Mouse (Mus musculus): Measurements from ENCODE around the gene Nav3. TPM values are rescaled to one million over a fixed set of nuclear protein-coding genes. Genes with fewer than 3 reads are reported as not detected.

Nav3 gene
- polyA plus RNA-seq, 1 experiment from 2014 or later: 1.0 TPM

- 32% methylated on average over 4 of the region's 4 CpGs for WGBS
- no peaks in the 10 kb centered on the region for H3K4me1 ChIP-seq
- H3K27ac ChIP-seq: no peak overlapping the region
- H3K27me3 ChIP-seq (ENCODE audit: poor library complexity, severe bottlenecking): no peaks in the 10 kb centered on the region
- no peaks in the 10 kb centered on the region for H3K36me3 ChIP-seq (replicated peaks)
- H3K9me3 ChIP-seq: no peaks in the 10 kb centered on the region
- H3K4me3 ChIP-seq: no peak overlapping the region
- no peak for DNase-seq (ENCODE audit: extremely low spot score, low spot score)
These were observed 591.3 kb downstream of the Nav3 start for GRCm38 (mm10) chr10:109864708-109865107.

GRCm38 (mm10) chr10:109861275-109861674 lies 594.7 kb downstream of the Nav3 start:
- no peaks in the 10 kb centered on the region for H3K4me1 ChIP-seq
- WGBS: 78% methylated on average over 2 of the region's 2 CpGs
- no peak for DNase-seq (ENCODE audit: extremely low spot score, low spot score)
- H3K9me3 ChIP-seq: no peaks in the 10 kb centered on the region
- no peak overlapping the region for H3K4me3 ChIP-seq
- no peaks in the 10 kb centered on the region for H3K27me3 ChIP-seq (ENCODE audit: poor library complexity, severe bottlenecking)
- no peak overlapping the region for H3K27ac ChIP-seq
- H3K36me3 ChIP-seq (replicated peaks): no peaks in the 10 kb centered on the region

- WGBS: 86% methylated on average over 2 of the region's 2 CpGs
- Histone ChIP-seq H3K4me3 (no peak overlapping the region), H3K27ac (no peak overlapping the region), H3K4me1 (no peaks in the 10 kb centered on the region), H3K27me3 (ENCODE audit: poor library complexity, severe bottlenecking) (no peaks in the 10 kb centered on the region), H3K9me3 (no peaks in the 10 kb centered on the region), H3K36me3 (replicated peaks) (no peaks in the 10 kb centered on the region)
- DNase-seq (ENCODE audit: extremely low spot score, low spot score): no peak
These were observed 597.4 kb downstream of the Nav3 start for GRCm38 (mm10) chr10:109858568-109858967.

- no peaks in the 10 kb centered on the region for H3K27me3 ChIP-seq (ENCODE audit: poor library complexity, severe bottlenecking)
- no peak overlapping the region for H3K27ac ChIP-seq
- WGBS: 49% methylated on average over 7 of the region's 7 CpGs
- no peaks in the 10 kb centered on the region for H3K4me1 ChIP-seq
- no peaks in the 10 kb centered on the region for H3K36me3 ChIP-seq (replicated peaks)
- H3K9me3 ChIP-seq: no peaks in the 10 kb centered on the region
- no peak overlapping the region for H3K4me3 ChIP-seq
- DNase-seq (ENCODE audit: extremely low spot score, low spot score): no peak
These were observed 603.6 kb downstream of the Nav3 start for GRCm38 (mm10) chr10:109852392-109852791.

- WGBS: 87% methylated on average over 4 of the region's 4 CpGs
- no peaks in the 10 kb centered on the region for H3K27me3 ChIP-seq (ENCODE audit: poor library complexity, severe bottlenecking)
- no peaks in the 10 kb centered on the region for H3K36me3 ChIP-seq (replicated peaks)
- H3K9me3 ChIP-seq: no peaks in the 10 kb centered on the region
- no peaks in the 10 kb centered on the region for H3K4me1 ChIP-seq
- no peak overlapping the region for H3K4me3 ChIP-seq
- DNase-seq (ENCODE audit: extremely low spot score, low spot score): no peak
- no peak overlapping the region for H3K27ac ChIP-seq
These were observed 608.4 kb downstream of the Nav3 start for GRCm38 (mm10) chr10:109847631-109848030.

GRCm38 (mm10) chr10:109843661-109844060 lies 612.3 kb downstream of the Nav3 start:
- H3K27ac ChIP-seq: no peak overlapping the region
- H3K27me3 ChIP-seq (ENCODE audit: poor library complexity, severe bottlenecking): no peaks in the 10 kb centered on the region
- WGBS: 89% methylated on average over 4 of the region's 4 CpGs
- H3K4me3 ChIP-seq: no peak overlapping the region
- no peaks in the 10 kb centered on the region for H3K4me1 ChIP-seq
- no peaks in the 10 kb centered on the region for H3K36me3 ChIP-seq (replicated peaks)
- DNase-seq (ENCODE audit: extremely low spot score, low spot score): no peak
- no peaks in the 10 kb centered on the region for H3K9me3 ChIP-seq

GRCm38 (mm10) chr10:109832768-109833291 lies 623.2 kb downstream of the Nav3 start:
- peak overlapping the region; percentile 44; the same call in 1 of the 2 replicates for H3K27ac ChIP-seq
- H3K36me3 ChIP-seq (replicated peaks): no peaks in the 10 kb centered on the region
- peak; percentile 26 for DNase-seq (ENCODE audit: extremely low spot score, low spot score)
- H3K4me1 ChIP-seq: peaks cover 31% of the 10 kb centered on the region
- peak overlapping the region; percentile 50 for H3K4me3 ChIP-seq
- H3K9me3 ChIP-seq: no peaks in the 10 kb centered on the region
- peaks cover 23% of the 10 kb centered on the region for H3K27me3 ChIP-seq (ENCODE audit: poor library complexity, severe bottlenecking)
- 18% methylated on average over 18 of the region's 18 CpGs for WGBS

GRCm38 (mm10) chr10:109806782-109807493 lies 649.1 kb downstream of the Nav3 start:
- no peaks in the 10 kb centered on the region for H3K27me3 ChIP-seq (ENCODE audit: poor library complexity, severe bottlenecking)
- H3K4me3 ChIP-seq: no peak overlapping the region
- WGBS: 81% methylated on average over 5 of the region's 5 CpGs
- DNase-seq (ENCODE audit: extremely low spot score, low spot score): no peak
- H3K9me3 ChIP-seq: no peaks in the 10 kb centered on the region
- H3K4me1 ChIP-seq: peaks cover 16% of the 10 kb centered on the region
- H3K36me3 ChIP-seq (replicated peaks): no peaks in the 10 kb centered on the region
- no peak overlapping the region for H3K27ac ChIP-seq

- no peak for DNase-seq (ENCODE audit: extremely low spot score, low spot score)
- Histone ChIP-seq H3K4me1 (peaks cover 16% of the 10 kb centered on the region), H3K9me3 (no peaks in the 10 kb centered on the region), H3K27me3 (ENCODE audit: poor library complexity, severe bottlenecking) (no peaks in the 10 kb centered on the region), H3K4me3 (no peak overlapping the region), H3K27ac (no peak overlapping the region), H3K36me3 (replicated peaks) (no peaks in the 10 kb centered on the region)
These were observed 652.6 kb downstream of the Nav3 start for GRCm38 (mm10) chr10:109803441-109803840.

GRCm38 (mm10) chr10:109802236-109802635 lies 653.8 kb downstream of the Nav3 start:
- H3K27ac ChIP-seq: no peak overlapping the region
- no peak for DNase-seq (ENCODE audit: extremely low spot score, low spot score)
- H3K36me3 ChIP-seq (replicated peaks): no peaks in the 10 kb centered on the region
- no peak overlapping the region for H3K4me3 ChIP-seq
- no peaks in the 10 kb centered on the region for H3K27me3 ChIP-seq (ENCODE audit: poor library complexity, severe bottlenecking)
- no peaks in the 10 kb centered on the region for H3K9me3 ChIP-seq
- 50% methylated on average over 1 of the region's 1 CpGs for WGBS
- peaks cover 16% of the 10 kb centered on the region for H3K4me1 ChIP-seq

- 88% methylated on average over 6 of the region's 6 CpGs for WGBS
- H3K4me1 ChIP-seq: peaks cover 16% of the 10 kb centered on the region
- no peak for DNase-seq (ENCODE audit: extremely low spot score, low spot score)
- no peak overlapping the region for H3K4me3 ChIP-seq
- H3K27me3 ChIP-seq (ENCODE audit: poor library complexity, severe bottlenecking): no peaks in the 10 kb centered on the region
- H3K36me3 ChIP-seq (replicated peaks): no peaks in the 10 kb centered on the region
- no peaks in the 10 kb centered on the region for H3K9me3 ChIP-seq
- no peak overlapping the region for H3K27ac ChIP-seq
These were observed 656.8 kb downstream of the Nav3 start for GRCm38 (mm10) chr10:109799246-109799645.

- no peaks in the 10 kb centered on the region for H3K9me3 ChIP-seq
- no peaks in the 10 kb centered on the region for H3K27me3 ChIP-seq (ENCODE audit: poor library complexity, severe bottlenecking)
- DNase-seq (ENCODE audit: extremely low spot score, low spot score): no peak
- no peaks in the 10 kb centered on the region for H3K36me3 ChIP-seq (replicated peaks)
- H3K4me3 ChIP-seq: no peak overlapping the region
- H3K4me1 ChIP-seq: no peaks in the 10 kb centered on the region; the same call in 1 of the 2 replicates
- 87% methylated on average over 3 of the region's 3 CpGs for WGBS
- H3K27ac ChIP-seq: no peak overlapping the region
These were observed 659.0 kb downstream of the Nav3 start for GRCm38 (mm10) chr10:109796981-109797380.

- 82% methylated on average over 4 of the region's 4 CpGs for WGBS
- no peaks in the 10 kb centered on the region for H3K4me1 ChIP-seq
- no peaks in the 10 kb centered on the region for H3K27me3 ChIP-seq (ENCODE audit: poor library complexity, severe bottlenecking)
- DNase-seq (ENCODE audit: extremely low spot score, low spot score): no peak
- no peaks in the 10 kb centered on the region for H3K36me3 ChIP-seq (replicated peaks)
- H3K9me3 ChIP-seq: no peaks in the 10 kb centered on the region
- H3K4me3 ChIP-seq: no peak overlapping the region
- no peak overlapping the region for H3K27ac ChIP-seq
These were observed 662.5 kb downstream of the Nav3 start for GRCm38 (mm10) chr10:109793491-109793890.

Data from forebrain, embryonic 10.5 days (tissue).